Mouse (Mus musculus): ENCODE data around the gene Gm20075. TPM values are rescaled to one million over a fixed set of nuclear protein-coding genes. Genes with fewer than 3 reads are reported as not detected.

Gene Gm20075
- polyA plus RNA-seq, 1 experiment from 2014 or later: 14.8 TPM

Other genes with a start within 250 kb of the Gm20075 start
- 17.1 and 17.7 TPM in 2 replicates for gene Iqgap2, start 189.5 kb downstream of the Gm20075 start, polyA plus RNA-seq (2014; fragmentation: Nextera tagmentation; extraction: Ambion mirVana)
- gene Gm17190, start 678 bp upstream of the Gm20075 start, polyA plus RNA-seq (2014; fragmentation: Nextera tagmentation; extraction: Ambion mirVana): not detected in 2 replicates
- gene Sv2c, start 51.2 kb upstream of the Gm20075 start, polyA plus RNA-seq (2014; fragmentation: Nextera tagmentation; extraction: Ambion mirVana): 0.09 and 0.23 TPM in 2 replicates

Measured in liver, embryonic 11.5 days (tissue).